ENCODE assay signal across 15 mouse cellular contexts in genomic region chr15:27678511-27678910, GRCm38 (mm10). TPM values are rescaled to one million over a fixed set of nuclear protein-coding genes. Genes with fewer than 3 reads are reported as not detected.
DNase-seq lines count a peak whose midpoint lies in the region; ATAC-seq and TF ChIP-seq lines count a peak whose summit lies in the region.
"Had no signal": no experiment of that assay in that cellular context is flagged by ENCODE, and none has a peak within 500 bp of the region (broad histone marks: within the 10 kb centered on the region; RNA-seq: fewer than 3 reads in every experiment).

No protein-coding gene starts in this region.

- 67% methylated on average over 9 of the region's 9 CpGs for WGBS in lung, postnatal 0 days
- 81% methylated on average over 9 of the region's 9 CpGs for WGBS in midbrain, embryonic 11.5 days
- WGBS in midbrain, embryonic 14.5 days: 86% methylated on average over 9 of the region's 9 CpGs
- WGBS in small intestine, adult 2 months: 85% methylated on average over 9 of the region's 9 CpGs

- H3K9me3 ChIP-seq in lung, postnatal 0 days (ENCODE audit: low read length): no peaks in the 10 kb centered on the region
- no peaks in the 10 kb centered on the region for H3K9me3 ChIP-seq in midbrain, embryonic 11.5 days (ENCODE audit: control insufficient read depth, low read length)
- no peaks in the 10 kb centered on the region for H3K9me3 ChIP-seq in midbrain, embryonic 14.5 days (ENCODE audit: control insufficient read depth, low read length)
- H3K9me3 ChIP-seq: embryonic facial prominence, embryonic 10.5 days; embryonic facial prominence, embryonic 12.5 days; forebrain, embryonic 13.5 days; forebrain, embryonic 15.5 days had no signal

- no peak for TF ChIP-seq POLR2A in small intestine, adult 2 months (IDR thresholded peaks at IDR 0.05; ENCODE audit: low read depth, low read length)

- no peak overlapping the region for H3K9ac ChIP-seq in lung, postnatal 0 days (replicated peaks; ENCODE audit: low read depth)
- H3K9ac ChIP-seq in midbrain, embryonic 11.5 days (ENCODE audit: low read length): no peak overlapping the region
- H3K9ac ChIP-seq in midbrain, embryonic 14.5 days (replicated peaks; ENCODE audit: low read length): no peak overlapping the region
- H3K9ac ChIP-seq: embryonic facial prominence, embryonic 12.5 days; forebrain, embryonic 13.5 days; forebrain, embryonic 15.5 days had no signal

- TF ChIP-seq EP300 in lung, postnatal 0 days (IDR thresholded peaks at IDR 0.05): no peak

- no peaks in the 10 kb centered on the region for H3K27me3 ChIP-seq in lung, postnatal 0 days (replicated peaks; ENCODE audit: insufficient read depth, low read length)
- peaks cover 9% of the 10 kb centered on the region for H3K27me3 ChIP-seq in midbrain, embryonic 11.5 days (ENCODE audit: control insufficient read depth, insufficient read depth, low read length)
- H3K27me3 ChIP-seq in midbrain, embryonic 14.5 days (ENCODE audit: control insufficient read depth, insufficient read depth, low read length): no peaks in the 10 kb centered on the region
- no peaks in the 10 kb centered on the region for H3K27me3 ChIP-seq in small intestine, adult 2 months (ENCODE audit: control insufficient read depth, insufficient read depth, low read length)
- H3K27me3 ChIP-seq: forebrain, embryonic 13.5 days; forebrain, embryonic 15.5 days had no signal

- no peak overlapping the region for H3K27ac ChIP-seq in lung, postnatal 0 days (ENCODE audit: low read length)
- H3K27ac ChIP-seq in midbrain, embryonic 11.5 days (ENCODE audit: low read depth, low read length): no peak overlapping the region
- no peak overlapping the region for H3K27ac ChIP-seq in midbrain, embryonic 14.5 days (replicated peaks; ENCODE audit: low read depth, low read length)
- H3K27ac ChIP-seq in small intestine, adult 2 months (ENCODE audit: insufficient read depth, low read depth, low read length): peak overlapping the region; percentile 29; the same call in 1 of the 2 replicates
- H3K27ac ChIP-seq: embryonic facial prominence, embryonic 10.5 days; embryonic facial prominence, embryonic 12.5 days; forebrain, embryonic 13.5 days; forebrain, embryonic 15.5 days had no signal

- no peaks in the 10 kb centered on the region for H3K36me3 ChIP-seq in lung, postnatal 0 days (ENCODE audit: insufficient read depth, low read length)
- no peaks in the 10 kb centered on the region for H3K36me3 ChIP-seq in midbrain, embryonic 11.5 days (ENCODE audit: control insufficient read depth, insufficient read depth, low read length)
- no peaks in the 10 kb centered on the region for H3K36me3 ChIP-seq in midbrain, embryonic 14.5 days (ENCODE audit: control insufficient read depth, insufficient read depth, low read length)
- H3K36me3 ChIP-seq in small intestine, adult 2 months (ENCODE audit: control insufficient read depth, insufficient read depth, low read length): no peaks in the 10 kb centered on the region
- H3K36me3 ChIP-seq: embryonic facial prominence, embryonic 10.5 days; embryonic facial prominence, embryonic 12.5 days; forebrain, embryonic 15.5 days had no signal

- peaks cover 7% of the 10 kb centered on the region; the same call in 1 of the 2 replicates for H3K4me1 ChIP-seq in lung, postnatal 0 days (ENCODE audit: insufficient read depth, low read depth, low read length)
- H3K4me1 ChIP-seq in midbrain, embryonic 11.5 days (ENCODE audit: control insufficient read depth, insufficient read depth, low read length): peaks cover 9% of the 10 kb centered on the region; the same call in 1 of the 2 replicates
- H3K4me1 ChIP-seq in midbrain, embryonic 14.5 days (ENCODE audit: control insufficient read depth, insufficient read depth, low read length): peaks cover 6% of the 10 kb centered on the region
- 0 out of 2 replicates have a peak, but pooled peaks cover 3% of the 10 kb centered on the region for H3K4me1 ChIP-seq in small intestine, adult 2 months (ENCODE audit: control insufficient read depth, insufficient read depth, insufficient read length, low read length)

- H3K4me3 ChIP-seq in lung, postnatal 0 days (ENCODE audit: low read depth, low read length): no peak overlapping the region
- H3K4me3 ChIP-seq in midbrain, embryonic 11.5 days (ENCODE audit: low read depth, low read length): no peak overlapping the region
- H3K4me3 ChIP-seq in midbrain, embryonic 14.5 days (replicated peaks; ENCODE audit: low read depth, low read length): no peak overlapping the region
- H3K4me3 ChIP-seq in small intestine, adult 2 months (ENCODE audit: low read depth, low read length): peak overlapping the region; percentile 19
- H3K4me3 ChIP-seq: embryonic facial prominence, embryonic 10.5 days; embryonic facial prominence, embryonic 12.5 days; forebrain, embryonic 13.5 days; forebrain, embryonic 15.5 days had no signal

- DNase-seq in lung, postnatal 0 days (ENCODE audit: low spot score): no peak
- no peak for DNase-seq in lung, postnatal 36 days
- DNase-seq in midbrain, embryonic 11.5 days (ENCODE audit: low spot score, missing footprints): peak; percentile 69
- no peak for DNase-seq in midbrain, embryonic 14.5 days
- DNase-seq in cerebellum, postnatal 36 days: no peak
- DNase-seq: adrenal gland, adult 2 months; adrenal gland, postnatal 10 days; adrenal gland, postnatal 25 days; cerebellum, adult 11 months; cerebellum, adult 9-11 months had no signal

- H3K4me2 ChIP-seq in lung, postnatal 0 days (replicated peaks; ENCODE audit: low read depth, low read length): 0 out of 2 replicates have a peak overlapping the region, but pooled peaks have one; percentile 11
- no peak overlapping the region for H3K4me2 ChIP-seq in midbrain, embryonic 11.5 days
- H3K4me2 ChIP-seq in midbrain, embryonic 14.5 days (ENCODE audit: low read length): no peak overlapping the region
- H3K4me2 ChIP-seq: embryonic facial prominence, embryonic 12.5 days; forebrain, embryonic 13.5 days; forebrain, embryonic 15.5 days had no signal

- no peak for ATAC-seq in lung, postnatal 0 days
- ATAC-seq in midbrain, embryonic 11.5 days (ENCODE audit: low FRiP score): no peak
- no peak for ATAC-seq in midbrain, embryonic 14.5 days (ENCODE audit: low FRiP score, low TSS enrichment)
- ATAC-seq: forebrain, embryonic 13.5 days; forebrain, embryonic 15.5 days had no signal

- no peak for TF ChIP-seq CTCF in lung, postnatal 0 days (IDR thresholded peaks at IDR 0.05)
- TF ChIP-seq CTCF in small intestine, adult 2 months (IDR thresholded peaks at IDR 0.05; ENCODE audit: extremely low read depth, insufficient read length, insufficient replicate concordance, low read depth, low read length): no peak

RNA-seq across cellular contexts. Expression of gene Otulinl, which starts 2.9 kb away (rescaled TPM):
- polyA plus RNA-seq in lung, postnatal 0 days (2015; fragmentation: Nextera tagmentation; extraction: Ambion mirVana): 38.9 and 58.5 TPM in 2 replicates
- polyA plus RNA-seq in midbrain, embryonic 11.5 days (2014; fragmentation: Nextera tagmentation; extraction: Ambion mirVana): 6.1 and 7.5 TPM in 2 replicates
- 6.5 and 10.7 TPM in 2 replicates for polyA plus RNA-seq in midbrain, embryonic 14.5 days (2014; fragmentation: Nextera tagmentation; extraction: Ambion mirVana)
- 1.8 and 3.0 TPM in 2 replicates for polyA plus RNA-seq in small intestine, adult 2 months (2012; rRNA removed)

RNA-seq across cellular contexts. Expression of gene Otulin, which starts 48.0 kb away (rescaled TPM):
- polyA plus RNA-seq in lung, postnatal 0 days (2015; fragmentation: Nextera tagmentation; extraction: Ambion mirVana): 26.2 and 29.4 TPM in 2 replicates
- polyA plus RNA-seq in midbrain, embryonic 11.5 days (2014; fragmentation: Nextera tagmentation; extraction: Ambion mirVana): 33.3 and 34.0 TPM in 2 replicates
- polyA plus RNA-seq in midbrain, embryonic 14.5 days (2014; fragmentation: Nextera tagmentation; extraction: Ambion mirVana): 29.7 and 30.1 TPM in 2 replicates
- 14.4 and 31.8 TPM in 2 replicates for polyA plus RNA-seq in small intestine, adult 2 months (2012; rRNA removed)
